Mouse (Mus musculus) retina, adult 2 months (tissue): ENCODE measurements around the gene Snrpc.
A peak's percentile ranks its signal among the peaks of the same experiment; 100 is the strongest.

ENCODE experiments used
- DNase-seq: peaks from one replicate; pipeline ENCODE4 v3.0.0-alpha.2; 2012; ENCODE audit warnings: low read depth, low spot score

The Snrpc gene

GRCm38 (mm10) chr17:27819521-27819970, 18.4 kb upstream of the Snrpc start:
- no peak for DNase-seq

GRCm38 (mm10) chr17:27819971-27820567, 17.9 kb upstream of the Snrpc start:
- no peak for DNase-seq

- peak; percentile 99 for DNase-seq
Observed at GRCm38 (mm10) chr17:27820568-27821406, 17.2 kb upstream of the Snrpc start, which contains the start of gene D17Wsu92e. TSS of gene D17Wsu92e (minus strand) at chr17:27820648.

- no peak for DNase-seq
Observed at GRCm38 (mm10) chr17:27821407-27822338, 16.3 kb upstream of the Snrpc start.

GRCm38 (mm10) chr17:27823142-27823905, 14.6 kb upstream of the Snrpc start:
- no peak for DNase-seq

- DNase-seq, result no peak
Observed at GRCm38 (mm10) chr17:27824941-27825340, 13.0 kb upstream of the Snrpc start.

GRCm38 (mm10) chr17:27825539-27825938, 12.4 kb upstream of the Snrpc start:
- no peak for DNase-seq

GRCm38 (mm10) chr17:27825984-27826905, 11.7 kb upstream of the Snrpc start:
- DNase-seq, result no peak

GRCm38 (mm10) chr17:27826908-27827383, 11.0 kb upstream of the Snrpc start:
- DNase-seq, result no peak

GRCm38 (mm10) chr17:27827511-27827910, 10.4 kb upstream of the Snrpc start:
- DNase-seq, result no peak

- DNase-seq, result no peak
Observed at GRCm38 (mm10) chr17:27830411-27830810, 7.5 kb upstream of the Snrpc start.

GRCm38 (mm10) chr17:27839469-27840252, 1.7 kb downstream of the Snrpc start:
- DNase-seq, result peak; percentile 92

- DNase-seq, result no peak
Observed at GRCm38 (mm10) chr17:27848351-27848750, 10.4 kb downstream of the Snrpc start.

GRCm38 (mm10) chr17:27851076-27851475, 13.1 kb downstream of the Snrpc start:
- DNase-seq, result no peak

GRCm38 (mm10) chr17:27856265-27856797, 18.4 kb downstream of the Snrpc start, which contains the start of gene Uhrf1bp1:
TSS of gene Uhrf1bp1 (plus strand) at chr17:27856441.
- peak; percentile 72 for DNase-seq

GRCm38 (mm10) chr17:27856798-27857648, 19.1 kb downstream of the Snrpc start:
- DNase-seq, result no peak

GRCm38 (mm10) chr17:27857649-27858475, 19.9 kb downstream of the Snrpc start:
- no peak for DNase-seq
